Mouse (Mus musculus) neural tube, postnatal 0 days (tissue): ENCODE results near the gene Gm3015. TPM values are rescaled to one million over a fixed set of nuclear protein-coding genes. Genes with fewer than 3 reads are reported as not detected.

ENCODE experiments used
- polyA plus RNA-seq: library from polyadenylated mRNA; unstranded; fragments of >200 nt; fragmentation: Nextera tagmentation; extraction: Ambion mirVana; gene quantifications from 2 replicates; pipeline ENCODE4 v1.2.1, GENCODE M21; 2015

Gm3015 gene
- not detected in 2 replicates for polyA plus RNA-seq

DNA sequence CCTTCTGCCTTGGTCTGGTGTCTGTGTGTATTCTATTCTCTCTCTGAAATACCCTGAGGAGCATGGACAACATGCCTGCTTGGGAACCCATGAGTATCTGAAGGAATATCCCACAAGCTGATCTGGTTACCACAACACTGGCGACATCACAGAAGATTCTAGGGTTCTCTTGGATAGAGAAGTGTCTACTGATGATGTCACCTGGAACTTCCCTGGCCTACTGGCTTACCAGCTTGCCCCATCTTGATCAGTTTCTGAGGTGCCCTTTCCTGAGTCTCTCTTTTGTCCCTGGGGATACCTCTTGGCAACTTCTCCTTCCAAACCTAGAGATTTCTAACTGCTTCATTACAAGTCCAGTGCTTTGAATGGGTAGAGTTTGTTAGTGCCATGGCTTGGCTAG is at the start of gene Gm3015:
TSS of gene Gm3015 (minus strand) at position 101 of the 400 bp plus-strand sequence.

GRCm38 (mm10) chr14:42797887-42798286 is 29.3 kb upstream of the Gm3015 start, which contains the start of gene Gm10377:
Gm10377 (minus strand) TSS chr14:42797987.

Other genes starting within 250 kb of the Gm3015 start
- gene Gm8024, start 244.5 kb downstream of the Gm3015 start, polyA plus RNA-seq: 0.18 TPM in 1 of 2 replicates, not detected in the other
- gene Gm17124, start 168.9 kb downstream of the Gm3015 start, polyA plus RNA-seq: not detected in 2 replicates
- not detected in 2 replicates for gene Gm3633, start 126.9 kb downstream of the Gm3015 start, polyA plus RNA-seq
- gene Gm10378, start 112.9 kb downstream of the Gm3015 start, polyA plus RNA-seq: not detected in 2 replicates
- gene Gm10377, start 29.2 kb upstream of the Gm3015 start, polyA plus RNA-seq: not detected in 2 replicates
- gene Gm21977, start 84.7 kb upstream of the Gm3015 start, polyA plus RNA-seq: not detected in 2 replicates
- gene Gm8082, start 224.8 kb upstream of the Gm3015 start, polyA plus RNA-seq: not detected in 2 replicates
- not detected in 2 replicates for gene Gm10376, start 246.8 kb upstream of the Gm3015 start, polyA plus RNA-seq